Mouse (Mus musculus): ENCODE data around the gene Trim43c.
"Not testable (repeated sequence)": the region's sequence is repeated elsewhere in the genome, so short reads cannot be mapped to it uniquely, and the experiment has no call there.

DNA sequence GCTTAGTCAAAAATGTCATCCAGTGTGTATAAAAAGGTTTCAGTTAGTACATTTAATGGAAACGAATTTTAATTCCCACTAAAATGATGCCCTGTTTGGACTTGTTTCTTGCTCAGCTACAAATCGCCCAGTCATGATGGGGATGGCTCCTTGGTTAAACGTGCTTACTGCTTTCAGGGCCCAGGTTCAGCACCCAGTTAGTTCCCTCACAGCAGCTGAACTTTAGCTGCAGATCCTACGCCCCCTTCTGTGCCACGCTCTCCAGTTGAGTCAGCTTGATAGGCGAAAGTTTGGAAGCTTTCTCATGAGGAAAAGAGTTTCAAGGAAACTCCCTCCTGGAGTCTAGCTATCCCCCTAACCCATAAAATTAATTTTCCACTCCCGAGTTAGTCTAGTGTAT is 14.1 kb downstream of the Trim43c start:
- not testable (repeated sequence) for TF ChIP-seq EP300 (optimal IDR thresholded peaks at IDR 0.05); CTCF (IDR thresholded peaks at IDR 0.05; ENCODE audit: low read depth)
